Mouse (Mus musculus) layer of hippocampus, adult 9-10 months (tissue): ENCODE results near the gene Hoxa6.

ENCODE experiments used
- DNase-seq: peaks from one replicate; pipeline ENCODE4 v3.0.0; 2022; ENCODE audit warnings: low spot score

Hoxa6 gene

DNA sequence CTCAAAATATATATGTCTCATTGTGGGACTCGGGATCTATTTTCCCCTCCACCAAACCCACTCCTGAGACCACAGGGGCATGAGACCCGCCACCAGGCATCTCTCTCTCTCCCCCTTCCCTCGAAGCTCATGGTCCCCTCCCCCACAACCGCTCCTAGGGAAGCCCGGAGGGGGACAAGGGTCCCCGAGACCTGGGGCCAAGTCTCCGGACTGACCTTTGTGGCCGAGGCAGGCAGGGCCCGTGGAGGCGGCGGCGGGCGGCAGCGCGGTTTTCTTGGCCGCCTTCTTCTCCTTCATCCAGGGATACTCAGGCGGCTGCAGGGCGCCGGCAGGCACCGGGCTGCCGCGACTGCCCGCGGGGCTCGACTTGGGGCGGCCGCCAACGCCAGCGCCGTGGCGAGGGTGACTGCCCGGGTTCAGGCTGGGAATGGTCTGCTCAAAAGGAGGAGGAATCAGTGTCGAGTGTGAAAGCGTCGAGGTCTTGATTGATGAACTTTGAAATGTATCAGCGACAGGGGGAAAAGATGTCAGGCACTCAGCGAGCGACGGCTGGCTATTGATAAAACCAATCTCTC, 44.4 kb downstream of the Hoxa6 start:
- DNase-seq, result no peak

DNA sequence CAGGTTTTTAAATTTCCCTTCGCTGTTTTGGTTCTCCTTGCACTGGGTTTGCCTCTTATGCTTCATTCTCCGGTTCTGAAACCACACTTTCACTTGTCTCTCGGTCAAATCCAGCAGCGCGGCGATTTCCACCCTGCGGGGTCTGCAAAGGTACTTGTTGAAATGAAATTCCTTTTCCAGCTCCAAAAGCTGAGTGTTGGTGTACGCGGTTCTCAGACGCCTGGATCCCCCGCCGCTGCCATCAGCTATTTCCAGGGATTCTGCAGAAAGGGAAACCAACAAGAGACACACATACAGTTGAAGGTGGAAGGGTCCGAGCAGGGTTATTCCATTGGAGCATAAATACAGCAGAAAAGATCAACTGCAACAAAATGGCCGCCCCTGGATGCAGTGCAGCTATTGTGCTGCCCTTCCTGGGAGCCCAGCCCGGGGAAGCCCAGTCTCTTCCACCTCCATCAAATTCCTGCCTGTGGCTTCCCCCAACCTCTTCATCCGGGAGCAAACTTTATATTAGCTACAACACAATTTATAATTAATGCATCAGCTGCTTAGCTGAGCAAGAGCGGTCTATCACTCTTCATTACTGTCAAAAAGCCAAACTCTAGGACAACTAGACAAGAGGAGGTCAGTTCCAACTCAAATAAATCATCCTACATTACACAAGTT, 45.0 kb downstream of the Hoxa6 start:
- no peak for DNase-seq

DNA sequence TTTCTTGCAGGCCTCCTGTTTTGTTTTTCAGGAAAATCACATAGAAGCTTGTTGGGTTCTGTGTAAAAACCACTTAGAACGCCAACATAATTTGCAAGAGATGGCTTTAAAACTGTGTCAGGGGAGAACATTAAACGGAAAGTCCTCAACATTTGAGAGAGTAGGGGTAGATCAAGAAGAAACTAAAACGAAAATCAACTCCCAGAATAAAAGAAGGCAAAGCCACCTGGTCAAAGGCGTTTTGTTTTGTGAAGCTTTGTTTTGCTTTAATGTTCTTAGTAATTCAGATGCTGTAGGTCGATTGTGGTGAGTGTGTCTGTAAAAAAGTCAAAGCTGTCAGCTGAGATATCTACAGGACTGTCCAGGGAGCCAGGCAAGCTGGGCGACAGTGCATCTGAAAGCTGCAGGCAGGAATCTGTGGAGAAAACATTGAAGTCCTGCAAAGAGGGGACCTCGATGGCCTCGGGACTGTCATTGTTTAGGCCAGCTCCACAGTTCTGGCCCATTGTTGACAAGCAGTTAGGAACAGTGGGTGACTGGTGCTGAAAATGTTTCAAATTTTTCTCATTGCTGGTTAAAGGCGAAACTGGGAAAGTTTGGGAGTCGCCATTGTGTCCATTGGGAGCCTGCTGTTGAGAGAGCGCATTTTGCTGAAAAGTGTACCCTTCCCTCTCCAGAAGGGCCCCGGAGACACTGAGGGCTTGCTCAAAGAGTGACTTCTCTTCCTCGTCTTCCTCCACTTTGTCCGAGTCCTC, 45.7 kb downstream of the Hoxa6 start:
- DNase-seq, result no peak

DNA sequence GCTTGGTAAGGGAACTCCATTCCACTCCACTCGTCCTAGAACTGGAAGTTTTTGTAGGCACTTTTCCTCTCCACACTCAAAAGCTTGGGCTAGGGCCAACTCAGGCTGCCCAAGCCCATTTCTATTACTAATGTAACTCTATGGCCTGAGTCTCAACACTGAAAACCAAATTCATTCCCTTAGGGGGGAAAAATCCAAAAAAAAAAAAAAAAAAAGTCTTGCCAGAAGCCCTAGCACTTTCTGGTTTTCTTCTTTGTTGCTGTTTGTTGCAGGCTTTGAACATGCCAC, 46.5 kb downstream of the Hoxa6 start:
- no peak for DNase-seq

DNA sequence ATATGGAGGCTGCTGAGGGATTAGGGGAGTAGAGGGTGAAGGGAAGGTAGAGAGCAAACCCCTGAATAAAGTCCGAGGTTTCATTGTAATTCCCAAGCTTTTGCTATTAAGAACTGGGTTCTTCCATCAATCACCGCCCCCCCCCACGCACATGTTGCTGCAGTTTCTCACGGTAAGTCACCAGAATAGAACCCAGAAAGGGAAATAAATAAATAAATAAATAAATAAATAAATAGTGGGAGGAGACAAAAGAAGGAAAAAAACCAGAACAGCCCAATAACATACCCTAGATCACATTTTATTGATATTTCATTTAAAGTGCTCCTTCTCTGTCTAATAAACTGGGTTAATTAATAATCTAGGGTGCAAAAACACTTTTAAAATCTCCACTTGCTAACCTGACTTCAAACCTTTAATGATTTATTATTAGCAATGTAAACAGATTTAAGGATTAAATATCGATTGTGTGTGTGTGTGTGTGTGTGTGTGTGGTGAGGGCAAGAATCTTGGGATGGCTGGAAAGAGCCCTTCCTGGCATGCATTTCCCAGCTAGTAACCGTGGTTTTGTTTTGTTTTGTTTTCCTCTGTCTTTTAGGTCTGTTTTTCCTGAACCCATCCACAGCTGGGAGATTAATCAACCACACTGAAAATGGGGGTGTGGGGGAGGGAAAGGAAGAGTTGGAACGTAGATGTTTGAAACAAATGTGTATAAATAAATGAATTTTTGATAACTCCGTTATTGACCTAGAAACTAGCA, 47.0 kb downstream of the Hoxa6 start:
- no peak for DNase-seq

DNA sequence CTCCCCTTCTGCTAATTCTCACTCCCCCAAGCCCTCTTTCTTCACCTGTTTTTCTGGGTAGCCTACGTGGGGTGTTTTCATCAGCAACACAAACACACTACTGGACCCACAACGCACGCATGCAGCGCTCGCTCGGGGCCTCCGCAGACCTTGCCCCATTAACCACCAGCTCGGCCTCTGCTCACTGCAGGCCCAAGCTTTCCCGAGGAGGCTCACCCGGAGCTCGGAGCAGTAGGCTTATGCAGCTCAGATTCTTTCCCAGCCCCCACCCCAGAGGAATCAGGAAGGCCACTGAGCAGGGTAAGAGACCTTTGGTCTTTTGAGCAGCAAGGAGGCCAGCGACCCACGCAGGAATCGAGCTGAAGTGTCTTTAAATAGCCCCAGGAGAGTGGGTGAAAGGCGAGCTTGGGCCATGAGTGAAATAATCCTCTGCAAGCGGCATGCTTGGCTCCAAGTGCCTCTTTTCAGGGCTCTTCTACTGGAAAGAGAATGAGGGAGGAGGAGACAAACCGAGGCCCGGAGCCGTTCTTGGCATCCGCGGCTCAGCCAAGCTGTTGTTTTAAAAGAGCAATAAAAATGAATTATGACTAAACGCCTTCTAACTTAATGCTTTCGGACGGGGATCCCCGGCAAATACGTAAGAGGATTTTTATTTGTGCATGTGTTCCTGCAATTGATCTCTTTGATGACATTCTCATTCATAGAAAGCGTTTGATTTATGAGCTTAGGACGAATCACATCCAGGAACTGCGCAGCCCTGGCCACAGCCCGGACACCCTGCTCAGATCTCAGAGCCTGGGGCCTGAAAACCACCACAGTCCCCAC, 47.8 kb downstream of the Hoxa6 start:
- no peak for DNase-seq

DNA sequence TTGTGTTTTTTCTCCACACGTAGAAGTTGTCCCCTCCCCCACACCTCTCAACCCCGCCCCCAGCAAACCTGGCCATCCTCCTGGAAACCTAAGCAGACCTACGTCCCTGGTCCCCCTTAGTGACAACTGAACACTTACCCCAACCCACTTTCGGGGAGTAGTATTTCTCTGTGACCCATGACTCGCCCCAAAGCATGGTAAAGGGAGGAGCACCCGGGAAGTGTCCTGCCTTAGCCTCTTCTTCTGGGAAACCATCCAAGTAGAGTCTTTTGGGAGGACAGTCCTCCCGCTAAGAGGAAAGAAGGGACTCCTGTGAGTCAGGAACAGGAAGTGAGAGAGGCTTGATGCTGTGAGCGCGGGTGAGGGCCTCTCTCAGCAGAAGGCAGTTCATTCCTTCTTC, 48.5 kb downstream of the Hoxa6 start:
- no peak for DNase-seq

DNA sequence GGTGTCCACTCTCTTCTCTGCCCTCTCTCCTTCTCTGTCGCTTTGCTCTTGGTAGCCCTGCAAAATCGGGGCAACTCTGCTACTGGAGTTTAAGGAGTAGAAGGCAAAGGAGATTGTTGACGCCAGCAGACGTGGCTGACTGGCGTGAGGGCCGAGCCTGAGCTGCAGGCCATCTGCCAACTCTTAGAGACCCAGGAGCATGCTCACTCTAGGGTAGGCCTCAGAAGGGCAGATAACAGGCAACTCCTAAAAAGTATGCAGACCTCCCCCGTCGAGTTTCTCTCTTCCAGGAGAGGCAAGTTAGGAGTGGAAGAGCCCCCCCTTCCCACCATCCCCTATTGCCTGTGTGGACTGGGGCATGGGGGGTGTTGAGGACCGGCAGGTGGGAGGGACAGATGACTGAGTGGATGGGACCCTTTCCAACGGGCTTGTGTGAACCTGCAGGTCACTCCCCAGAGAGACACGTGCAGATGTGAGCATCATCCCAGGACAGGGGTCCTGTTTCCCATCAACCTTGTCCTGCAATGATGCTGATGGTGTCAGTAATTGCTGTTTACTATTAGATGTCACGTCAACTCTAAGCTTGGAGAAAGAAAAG, 49.3 kb downstream of the Hoxa6 start:
- no peak for DNase-seq

DNA sequence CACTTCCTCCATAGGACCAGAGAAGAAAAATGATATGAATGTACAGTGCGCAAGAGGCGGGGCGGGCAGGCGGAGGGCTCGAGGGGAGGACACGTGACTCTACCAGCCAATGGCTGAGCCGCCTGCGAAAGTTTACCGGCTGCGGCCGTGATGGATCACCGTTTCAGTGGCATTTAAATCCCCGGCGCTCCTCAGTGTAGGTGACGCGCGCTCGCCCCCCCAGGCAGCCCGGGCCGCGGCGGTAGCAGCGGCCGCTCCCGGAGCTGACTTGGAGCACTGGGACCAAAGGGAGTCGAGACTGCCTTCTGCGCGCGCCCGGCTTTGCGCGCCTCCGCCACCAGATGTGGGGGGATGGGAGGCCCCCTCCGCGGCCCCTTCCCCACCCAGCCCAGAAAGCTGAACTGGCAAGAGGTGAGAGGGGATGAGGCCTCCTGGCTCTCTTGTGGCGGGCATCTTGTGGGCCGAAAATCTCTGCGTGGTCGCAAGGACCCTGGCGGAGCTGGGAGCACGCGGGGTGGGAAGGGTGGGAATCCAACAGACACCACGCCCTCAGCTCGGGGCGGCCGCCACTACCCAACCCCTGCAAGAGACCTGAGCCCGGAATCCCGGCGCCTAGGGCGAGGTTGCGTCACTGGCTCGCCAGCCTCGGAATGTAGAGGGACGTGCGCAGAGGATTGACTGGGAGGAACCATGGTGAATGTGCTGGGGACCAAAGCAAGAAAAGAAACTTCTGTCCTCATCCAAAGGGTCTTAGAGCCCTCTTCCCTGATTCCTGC, 50.1 kb downstream of the Hoxa6 start, which contains the start of gene Hoxa1:
Hoxa1 (minus strand) TSS at position 42 of the 776 bp plus-strand sequence.
- DNase-seq, result no peak

DNA sequence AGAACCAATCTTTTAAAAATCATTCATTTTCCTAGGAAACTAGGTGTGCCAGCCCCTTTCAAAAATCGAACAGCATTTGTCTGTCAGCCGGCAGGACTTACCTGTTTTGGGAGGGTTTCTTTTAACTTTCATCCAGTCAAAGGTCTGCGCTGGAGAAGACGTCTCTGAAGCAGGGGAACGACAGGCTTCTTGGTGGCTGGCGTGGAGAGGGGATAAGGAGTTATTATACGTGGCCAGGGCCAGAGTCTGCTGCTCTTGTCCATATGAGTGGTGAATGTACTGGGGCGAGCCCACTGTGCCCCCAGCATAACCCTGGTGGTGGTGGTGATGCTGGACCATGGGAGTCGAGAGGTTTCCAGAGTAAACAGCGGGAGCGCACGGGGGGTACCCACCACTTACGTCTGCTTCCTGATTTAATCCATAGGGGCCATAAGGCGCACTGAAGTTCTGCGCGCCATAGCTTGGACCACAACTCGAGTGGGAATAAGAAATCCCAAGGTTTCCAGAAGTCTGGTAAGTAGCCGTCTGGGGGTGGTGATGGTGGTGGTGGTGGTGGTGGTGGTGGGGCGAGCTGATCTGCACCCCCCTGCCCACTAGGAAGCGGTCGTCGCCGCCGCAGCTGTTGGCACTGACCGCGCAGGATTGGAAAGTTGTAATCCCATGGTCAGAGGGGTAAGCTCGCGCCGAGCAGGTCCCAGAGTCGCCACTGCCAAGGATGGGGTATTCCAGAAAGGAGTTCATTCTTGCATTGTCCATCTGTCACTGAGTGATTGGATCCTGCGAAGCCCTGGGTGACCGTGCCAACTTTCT, 50.9 kb downstream of the Hoxa6 start:
- DNase-seq, result no peak

DNA sequence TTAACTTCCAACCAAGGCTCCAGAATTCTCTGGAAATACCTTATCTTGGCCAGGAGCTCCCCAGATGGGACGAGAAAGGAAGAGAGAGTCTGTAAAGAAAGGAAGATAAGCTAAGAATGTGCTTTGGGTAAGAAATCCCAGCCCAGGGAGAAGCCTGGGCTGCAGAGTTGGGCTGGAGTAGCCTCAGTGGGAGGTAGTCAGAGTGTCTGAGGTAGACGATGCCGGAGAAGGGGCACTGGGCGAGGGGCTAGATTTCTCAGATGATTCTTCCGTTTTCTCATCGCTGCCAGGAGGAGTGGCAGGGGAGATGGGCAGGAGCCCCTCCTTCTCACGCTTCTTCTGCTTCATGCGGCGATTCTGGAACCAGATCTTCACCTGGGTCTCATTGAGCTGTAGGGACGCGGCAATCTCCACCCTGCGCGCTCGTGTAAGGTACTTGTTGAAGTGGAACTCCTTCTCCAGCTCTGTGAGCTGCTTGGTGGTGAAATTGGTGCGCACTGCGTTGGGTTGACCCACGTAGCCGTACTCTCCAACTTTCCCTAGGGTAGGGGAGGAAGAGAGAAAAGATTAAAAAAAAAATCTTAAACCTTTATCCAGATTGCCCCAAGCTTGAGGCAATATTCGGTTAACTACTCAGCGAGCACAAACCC, 51.8 kb downstream of the Hoxa6 start:
- DNase-seq, result no peak
